Mouse (Mus musculus): ENCODE measurements at regions not wholly inside any gene's neighbourhood (a gene's known extent, or its start where the extent isn't known, plus 50 kb on each side); places are given as distances from the start of the nearest gene placed in this dataset.

GRCm38 (mm10) chr13:101100621-101101020, 267.4 kb upstream of the Slc30a5 start:
- in situ Hi-C loops (cut with MboI; ENCODE audit: low pct_ligation_motif_present, low pct_unique_long_range_greater_than_20kb, low sequenced_read_pairs) = no loop called here
- Histone ChIP-seq H3K4me1 (ENCODE audit: control insufficient read depth in 1 of 2, insufficient read depth in 2 of 2) (peaks cover 3% of the 10 kb centered on the region in 2 experiments; a peak in 3 of 4 replicates), H3K36me3 (replicated peaks in 1 of 2; ENCODE audit: control insufficient read depth in 1 of 2, insufficient read depth in 1 of 2, low read length in 1 of 2) (no peaks in the 10 kb centered on the region), H3K79me2 (replicated peaks; ENCODE audit: control insufficient read depth, extremely low read depth, insufficient read depth, poor library complexity, severe bottlenecking) (no peaks in the 10 kb centered on the region), H3K4me3 (replicated peaks in 1 of 3; ENCODE audit: low read depth in 2 of 3, low read length in 2 of 3, poor library complexity in 1 of 3) (no peak overlapping the region), H3K27ac (ENCODE audit: insufficient read depth, low read depth) (no peak overlapping the region), H3K27me3 (replicated peaks) (no peaks in the 10 kb centered on the region), H3K9ac (ENCODE audit: insufficient read depth, low read depth) (no peak overlapping the region), H3K9me3 (replicated peaks; ENCODE audit: low read length) (no peaks in the 10 kb centered on the region), H3K4me2 (ENCODE audit: insufficient read depth, low read depth, poor library complexity, severe bottlenecking) (no peak overlapping the region)
- dilution Hi-C loops (cut with MboI; ENCODE audit: extremely low pct_ligation_motif_present, extremely low pct_unique_long_range_greater_than_20kb, low sequenced_read_pairs) = no loop called here
- no peak for DNase-seq (ENCODE audit: extremely low read depth)
- no peak for TF ChIP-seq SMC3 (IDR thresholded peaks at IDR 0.05; ENCODE audit: low read depth, low read length)
- no peak for TF ChIP-seq MAX (IDR thresholded peaks at IDR 0.05; ENCODE audit: low read length)
- no peak for TF ChIP-seq MAZ (IDR thresholded peaks at IDR 0.05; ENCODE audit: low read depth, low read length)
- no peak for TF ChIP-seq ZKSCAN1 (IDR thresholded peaks at IDR 0.05; ENCODE audit: borderline replicate concordance, low read depth, low read length)
- TF ChIP-seq RAD21 (IDR thresholded peaks at IDR 0.05; ENCODE audit: low read depth, low read length) = no peak
- TF ChIP-seq NELFE (IDR thresholded peaks at IDR 0.05; ENCODE audit: low read depth, low read length) = no peak
- no peak for TF ChIP-seq BHLHE40 (IDR thresholded peaks at IDR 0.05; ENCODE audit: low read depth, low read length)
- TF ChIP-seq TCF12 (IDR thresholded peaks at IDR 0.05; ENCODE audit: low read depth, low read length) = no peak
- no peak for TF ChIP-seq ZC3H11A (IDR thresholded peaks at IDR 0.05; ENCODE audit: low read depth, low read length)
- no peak for TF ChIP-seq UBTF (IDR thresholded peaks at IDR 0.05; ENCODE audit: low read depth, low read length)
- TF ChIP-seq SIN3A (IDR thresholded peaks at IDR 0.05; ENCODE audit: low read length) = no peak
- TF ChIP-seq ELF1 (IDR thresholded peaks at IDR 0.05; ENCODE audit: low read depth, low read length) = no peak
- TF ChIP-seq CHD1 (IDR thresholded peaks at IDR 0.05; ENCODE audit: low read depth, low read length) = no peak

DNA sequence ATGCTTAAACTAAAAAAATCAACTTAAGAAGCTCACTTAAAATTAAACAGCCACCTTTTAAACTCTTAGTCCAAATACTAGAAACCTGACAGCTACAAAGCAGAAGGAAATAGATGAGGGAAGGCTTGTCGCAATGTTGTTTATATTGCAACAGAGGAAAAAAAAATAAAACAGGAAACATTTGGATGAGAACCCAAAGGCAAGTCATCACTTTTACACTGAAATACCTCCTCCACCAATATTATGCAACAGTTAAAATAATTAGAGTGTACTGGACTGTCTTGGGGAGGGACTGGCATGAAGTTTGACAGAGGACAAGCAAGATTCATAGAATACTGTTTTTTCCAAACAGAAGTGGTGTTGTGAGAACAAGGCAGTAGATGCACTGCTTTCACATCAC, 263.6 kb upstream of the Slc30a5 start:
- no peak for TF ChIP-seq MAZ (IDR thresholded peaks at IDR 0.05; ENCODE audit: low read depth, low read length)
- TF ChIP-seq POLR2AphosphoS2 (IDR thresholded peaks at IDR 0.05; ENCODE audit: low read depth, low read length) = no peak
- TF ChIP-seq POLR2A (IDR thresholded peaks at IDR 0.05; ENCODE audit: low read depth, low read length) = no peak
- no peak overlapping the region for H3K27ac ChIP-seq (ENCODE audit: insufficient read depth, low read depth)
- in situ Hi-C loops (cut with MboI; ENCODE audit: low pct_ligation_motif_present, low pct_unique_long_range_greater_than_20kb, low sequenced_read_pairs) = no loop called here
- dilution Hi-C loops (cut with MboI; ENCODE audit: extremely low pct_ligation_motif_present, extremely low pct_unique_long_range_greater_than_20kb, low sequenced_read_pairs) = no loop called here
- H3K4me1 ChIP-seq (ENCODE audit: control insufficient read depth in 1 of 2, insufficient read depth in 2 of 2) = peaks cover 2 to 6% of the 10 kb centered on the region in 2 experiments; a peak in 3 of 4 replicates
- no peak overlapping the region for H3K4me3 ChIP-seq (replicated peaks in 1 of 3; ENCODE audit: low read depth in 2 of 3, low read length in 2 of 3, poor library complexity in 1 of 3)
- no peak overlapping the region for H3K4me2 ChIP-seq (ENCODE audit: insufficient read depth, low read depth, poor library complexity, severe bottlenecking)
- H3K9me3 ChIP-seq (replicated peaks; ENCODE audit: low read length) = peaks cover 3% of the 10 kb centered on the region
- no peak overlapping the region for H3K9ac ChIP-seq (ENCODE audit: insufficient read depth, low read depth)
- no peak for DNase-seq (ENCODE audit: extremely low read depth)
- no peaks in the 10 kb centered on the region for H3K27me3 ChIP-seq (replicated peaks)
- H3K36me3 ChIP-seq (replicated peaks in 1 of 2; ENCODE audit: control insufficient read depth in 1 of 2, insufficient read depth in 1 of 2, low read length in 1 of 2) = no peaks in the 10 kb centered on the region
- no peaks in the 10 kb centered on the region for H3K79me2 ChIP-seq (replicated peaks; ENCODE audit: control insufficient read depth, extremely low read depth, insufficient read depth, poor library complexity, severe bottlenecking)

DNA sequence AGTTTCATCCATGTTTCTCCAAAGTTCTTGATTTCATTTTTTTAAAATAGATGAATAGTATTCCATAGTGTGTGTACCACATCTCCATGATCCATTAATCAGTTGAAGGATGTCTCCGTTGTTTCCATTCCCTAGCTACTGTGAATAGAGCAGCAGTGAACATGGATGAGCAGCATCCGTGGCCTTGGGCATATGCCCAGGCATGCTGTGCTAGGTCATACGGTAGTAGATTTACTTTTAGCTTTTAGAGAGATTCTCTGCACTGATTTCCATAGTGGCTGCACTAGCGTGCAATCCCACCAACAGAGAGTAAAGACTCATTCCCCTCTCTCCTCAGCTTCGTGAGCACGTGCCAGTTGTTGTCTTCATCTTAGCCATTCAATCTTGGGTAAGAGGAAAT, 263.0 kb upstream of the Slc30a5 start:
- H3K4me2 ChIP-seq (ENCODE audit: insufficient read depth, low read depth, poor library complexity, severe bottlenecking) = no peak overlapping the region
- H3K79me2 ChIP-seq (replicated peaks; ENCODE audit: control insufficient read depth, extremely low read depth, insufficient read depth, poor library complexity, severe bottlenecking) = no peaks in the 10 kb centered on the region
- TF ChIP-seq GABPA (IDR thresholded peaks at IDR 0.05; ENCODE audit: insufficient replicate concordance, low read depth, low read length) = no peak
- no peak for TF ChIP-seq BHLHE40 (IDR thresholded peaks at IDR 0.05; ENCODE audit: low read depth, low read length)
- TF ChIP-seq E2F4 (IDR thresholded peaks at IDR 0.05; ENCODE audit: insufficient replicate concordance, low read depth, low read length) = no peak
- no peak for TF ChIP-seq ETS1 (conservative IDR thresholded peaks at IDR 0.05; ENCODE audit: low read depth, low read length)
- no peak for TF ChIP-seq UBTF (IDR thresholded peaks at IDR 0.05; ENCODE audit: low read depth, low read length)
- no peak for TF ChIP-seq CHD2 (IDR thresholded peaks at IDR 0.05; ENCODE audit: low read length)
- TF ChIP-seq ZNF384 (IDR thresholded peaks at IDR 0.05; ENCODE audit: low read depth, low read length) = no peak
- TF ChIP-seq RCOR1 (conservative IDR thresholded peaks at IDR 0.05; ENCODE audit: low read depth, low read length) = no peak
- TF ChIP-seq POLR2A (IDR thresholded peaks at IDR 0.05; ENCODE audit: low read depth, low read length) = no peak
- no peak for TF ChIP-seq TBP (conservative IDR thresholded peaks at IDR 0.05; ENCODE audit: low read depth, low read length)
- no peak for TF ChIP-seq JUN (IDR thresholded peaks at IDR 0.05; ENCODE audit: insufficient read depth, low read depth, low read length)
- TF ChIP-seq ZC3H11A (IDR thresholded peaks at IDR 0.05; ENCODE audit: low read depth, low read length) = no peak
- no peak overlapping the region for H3K4me3 ChIP-seq (replicated peaks in 1 of 3; ENCODE audit: low read depth in 2 of 3, low read length in 2 of 3, poor library complexity in 1 of 3)
- in situ Hi-C loops (cut with MboI; ENCODE audit: low pct_ligation_motif_present, low pct_unique_long_range_greater_than_20kb, low sequenced_read_pairs) = no loop called here
- no peaks in the 10 kb centered on the region for H3K36me3 ChIP-seq (replicated peaks in 1 of 2; ENCODE audit: control insufficient read depth in 1 of 2, insufficient read depth in 1 of 2, low read length in 1 of 2)
- no peaks in the 10 kb centered on the region for H3K27me3 ChIP-seq (replicated peaks)
- H3K9me3 ChIP-seq (replicated peaks; ENCODE audit: low read length) = peaks cover 3% of the 10 kb centered on the region
- H3K27ac ChIP-seq (ENCODE audit: insufficient read depth, low read depth) = no peak overlapping the region
- dilution Hi-C loops (cut with MboI; ENCODE audit: extremely low pct_ligation_motif_present, extremely low pct_unique_long_range_greater_than_20kb, low sequenced_read_pairs) = no loop called here
- H3K9ac ChIP-seq (ENCODE audit: insufficient read depth, low read depth) = no peak overlapping the region
- no peak for DNase-seq (ENCODE audit: extremely low read depth)
- H3K4me1 ChIP-seq (ENCODE audit: control insufficient read depth in 1 of 2, insufficient read depth in 2 of 2) = peaks cover 0 to 6% of the 10 kb centered on the region in 2 experiments; a peak in 1 of 4 replicates

All from CH12.LX (cell line).